Mouse (Mus musculus) midbrain, embryonic 10.5 days (tissue): ENCODE data around the gene Per2. TPM values are rescaled to one million over a fixed set of nuclear protein-coding genes. Genes with fewer than 3 reads are reported as not detected.

ENCODE experiments used
- polyA plus RNA-seq: library from polyadenylated mRNA; unstranded; fragments of >200 nt; fragmentation: Nextera tagmentation; extraction: Ambion mirVana; gene quantifications from 2 replicates; pipeline ENCODE4 v1.2.1, GENCODE M21; 2016

The Per2 gene
- polyA plus RNA-seq, 1 experiment from 2014 or later: 4.0 TPM

Other genes starting within 250 kb of the Per2 start
- gene Ube2f, start 209.0 kb downstream of the Per2 start, polyA plus RNA-seq: 87.8 and 92.1 TPM in 2 replicates
- gene Scly, start 161.0 kb downstream of the Per2 start, polyA plus RNA-seq: 17.3 and 18.6 TPM in 2 replicates
- not detected in 2 replicates for gene Espnl, start 137.2 kb downstream of the Per2 start, polyA plus RNA-seq
- 0.04 and 0.17 TPM in 2 replicates for gene Klhl30, start 108.3 kb downstream of the Per2 start, polyA plus RNA-seq
- gene Erfe, start 92.9 kb downstream of the Per2 start, polyA plus RNA-seq: 0.42 and 1.2 TPM in 2 replicates
- 173 and 177 TPM in 2 replicates for gene Ilkap, start 60.5 kb downstream of the Per2 start, polyA plus RNA-seq
- 213 and 329 TPM in 2 replicates for gene Hes6, start 45.3 kb downstream of the Per2 start, polyA plus RNA-seq
- 10.5 and 12.9 TPM in 2 replicates for gene Traf3ip1, start 35.3 kb upstream of the Per2 start, polyA plus RNA-seq
- 8.2 and 9.4 TPM in 2 replicates for gene Asb1, start 81.2 kb upstream of the Per2 start, polyA plus RNA-seq